Mouse (Mus musculus) olfactory bulb, adult 2 months (tissue): ENCODE data around the gene Acvr2b.

ENCODE experiments used
- CTCF ChIP-seq: fragments of 200-500 bp; IDR thresholded peaks from 2 replicates; pipeline ENCODE4 v1.5.1; 2012; ENCODE audit warnings: low read depth, mild to moderate bottlenecking, low read length, moderate library complexity; ENCODE audit not compliant: insufficient read depth
- POLR2A ChIP-seq: fragments of 200-500 bp; IDR thresholded peaks from 2 replicates; pipeline ENCODE4 v1.6.1; 2012; ENCODE audit warnings: mild to moderate bottlenecking, low read depth, low read length, moderate library complexity; ENCODE audit not compliant: insufficient read depth

- TF ChIP-seq POLR2A (no peak), CTCF (no peak)
Measured at GRCm38 (mm10) chr9:119455967-119456366, 54.0 kb downstream of the Acvr2b start.
